Mouse (Mus musculus) liver, adult 2 months (tissue): ENCODE results near the gene Pigk. TPM values are rescaled to one million over a fixed set of nuclear protein-coding genes. Genes with fewer than 3 reads are reported as not detected.

ENCODE experiments used
- DNase-seq: peaks from one replicate; pipeline ENCODE4 v3.0.0-alpha.2; 2011; ENCODE audit warnings: low read depth, low spot score; ENCODE audit errors: extremely low read depth
- H3K27ac ChIP-seq: fragments of 200-500 bp; replicated peaks from 2 replicates; pipeline ENCODE4 v1.5.1; 2012; ENCODE audit warnings: low read depth, mild to moderate bottlenecking, control low read depth, inconsistent platforms, low read length; ENCODE audit not compliant: insufficient read depth
- H3K27me3 ChIP-seq: fragments of 200-500 bp; 2 replicates; pipeline ENCODE4 v1.6.1; 2012; ENCODE audit warnings: mild to moderate bottlenecking, moderate library complexity, low read length, inconsistent platforms; ENCODE audit not compliant: control insufficient read depth, insufficient read depth
- H3K36me3 ChIP-seq: fragments of 200-500 bp; 2 replicates; pipeline ENCODE4 v1.6.1; 2012; ENCODE audit warnings: low read length, inconsistent platforms; ENCODE audit not compliant: control insufficient read depth, insufficient read depth
- H3K4me1 ChIP-seq: fragments of 200-500 bp; 2 replicates; pipeline ENCODE4 v1.6.1; 2011; ENCODE audit warnings: low read length; ENCODE audit not compliant: control insufficient read depth, insufficient read depth
- H3K4me3 ChIP-seq: fragments of 200-500 bp; 2 replicates; pipeline ENCODE4 v1.5.1; 2011; ENCODE audit warnings: low read depth, mild to moderate bottlenecking, control low read depth, low read length, moderate library complexity; ENCODE audit not compliant: insufficient read depth
- H3K79me2 ChIP-seq: fragments of 200-500 bp; 2 replicates; pipeline ENCODE4 v1.6.1; 2012; ENCODE audit warnings: inconsistent platforms, mild to moderate bottlenecking, low read length, moderate library complexity; ENCODE audit not compliant: control insufficient read depth, insufficient read depth
- H3K9ac ChIP-seq: fragments of 200-500 bp; 2 replicates; pipeline ENCODE4 v1.6.1; 2012; ENCODE audit warnings: low read depth, mild to moderate bottlenecking, control low read depth, inconsistent platforms, low read length
- CTCF ChIP-seq: fragments of 200-500 bp; IDR thresholded peaks from 2 replicates; pipeline ENCODE4 v1.5.1; 2011; ENCODE audit warnings: low read depth, low read length, control low read depth
- POLR2A ChIP-seq: fragments of 200-500 bp; IDR thresholded peaks from 2 replicates; pipeline ENCODE4 v1.6.1; 2011; ENCODE audit warnings: low read length, control low read depth; ENCODE audit not compliant: insufficient read depth; ENCODE audit errors: extremely low read depth
- WGBS: fragments of 180-500 bp; shearing (Covaris S2); methylation state at CpG from one replicate; pipeline ENCODE4 v1.1.7; 2018; 5-methylcytosine and 5-hydroxymethylcytosine counted together
- polyA plus RNA-seq: library from polyadenylated mRNA; depleted of rRNA; stranded (reverse); fragments of >200 nt; gene quantifications from 2 replicates; pipeline ENCODE4 v1.2.3, GENCODE M21; 2012; rRNA removed
- total RNA-seq: library from RNA; depleted of rRNA; stranded (reverse); fragments of >200 nt; gene quantifications from 2 replicates; pipeline ENCODE4 v1.2.3, GENCODE M21; 2014; rRNA removed

The Pigk gene
- total RNA-seq (23.7 and 27.1 TPM in 2 replicates), polyA plus RNA-seq (13.9 and 14.1 TPM in 2 replicates)

DNA sequence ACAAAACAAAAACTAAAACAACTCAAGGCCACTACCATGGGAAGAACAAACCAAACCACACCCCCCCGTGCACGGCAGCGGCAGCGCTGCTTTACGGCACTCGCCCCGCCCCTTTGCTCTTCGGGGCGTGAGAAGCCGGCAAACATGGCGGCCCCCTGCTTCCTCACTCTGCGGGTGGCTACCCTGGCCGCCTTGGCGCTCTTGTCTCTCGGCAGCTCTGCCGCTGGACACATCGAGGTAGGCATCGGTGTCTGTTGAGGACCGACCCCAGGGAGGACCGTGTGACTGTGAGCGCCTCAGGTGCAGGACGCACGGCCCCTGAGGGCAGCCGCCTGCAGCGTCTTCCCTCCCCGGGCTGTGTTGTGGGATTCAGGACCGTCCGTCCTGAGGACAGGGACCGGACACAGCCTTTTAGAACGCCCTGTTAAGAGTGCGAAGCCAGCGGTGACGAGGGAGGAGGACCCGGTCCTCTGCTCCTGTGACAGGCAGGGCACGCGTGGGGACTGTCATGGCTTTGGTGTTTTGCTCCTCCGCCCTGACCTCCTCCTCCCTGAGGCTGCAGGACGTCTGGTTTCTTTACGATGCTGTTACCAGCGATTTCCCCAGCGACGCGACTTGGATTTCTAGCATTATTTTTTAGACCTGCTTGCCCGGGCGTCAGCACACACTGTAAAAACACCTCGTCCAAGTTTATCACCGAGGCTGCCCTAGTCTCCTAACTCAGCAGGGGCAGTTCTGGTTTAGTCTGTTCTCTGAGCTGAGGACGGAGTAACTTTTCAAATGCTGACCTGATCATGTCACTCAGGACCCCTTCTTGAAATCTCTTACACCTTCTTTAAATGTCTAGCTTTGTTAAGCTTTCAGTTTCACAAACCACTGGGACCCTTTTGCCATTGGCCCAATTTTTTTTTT is at the start of gene Pigk:
TSS of gene Pigk (plus strand) at position 110 of the 912 bp plus-strand sequence.
- under 1% methylated on average over 48 of the region's 48 CpGs for WGBS
- H3K4me3 ChIP-seq, result peak within 1 kb of the TSS; percentile 91
- no peaks in the 10 kb centered on the region; the same call in 1 of the 2 replicates for H3K4me1 ChIP-seq
- H3K27ac ChIP-seq, result no peak within 1 kb of the TSS
- H3K9ac ChIP-seq, result peak within 1 kb of the TSS; percentile 87
- no peaks in the 10 kb centered on the region for H3K36me3 ChIP-seq
- DNase-seq, result peak; percentile 72
- peaks cover 5% of the 10 kb centered on the region; the same call in 1 of the 2 replicates for H3K79me2 ChIP-seq
- TF ChIP-seq CTCF, result no peak
- peak; percentile 29; the same call in 1 of the 2 replicates for TF ChIP-seq POLR2A
- H3K27me3 ChIP-seq, result no peaks in the 10 kb centered on the region

DNA sequence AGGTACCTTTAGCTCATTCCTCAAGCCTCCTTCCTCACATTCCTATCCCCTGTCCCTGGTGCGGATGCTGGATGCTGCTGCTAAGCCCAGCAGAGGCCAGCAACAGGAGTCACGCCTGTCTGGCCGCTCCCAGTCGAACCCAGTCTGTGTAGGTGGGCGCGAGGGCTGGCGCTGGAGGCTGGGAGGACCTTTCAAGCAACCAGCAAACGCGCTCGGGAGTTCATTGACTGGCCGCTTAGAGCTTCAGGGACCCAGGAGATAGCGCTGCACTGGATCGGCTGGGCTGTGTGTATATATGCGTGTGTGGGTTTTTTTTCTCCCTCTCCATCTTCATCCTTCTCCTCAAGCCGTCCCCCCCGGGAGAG is 46.9 kb upstream of the Pigk start:
- Histone ChIP-seq H3K4me1 (no peaks in the 10 kb centered on the region), H3K9ac (no peak overlapping the region), H3K79me2 (no peaks in the 10 kb centered on the region), H3K27me3 (peaks cover 8% of the 10 kb centered on the region), H3K4me3 (no peak overlapping the region), H3K36me3 (no peaks in the 10 kb centered on the region), H3K27ac (no peak overlapping the region)
- WGBS, result 3% methylated on average over 16 of the region's 16 CpGs
- TF ChIP-seq CTCF, result no peak
- no peak for TF ChIP-seq POLR2A
- DNase-seq, result no peak

DNA sequence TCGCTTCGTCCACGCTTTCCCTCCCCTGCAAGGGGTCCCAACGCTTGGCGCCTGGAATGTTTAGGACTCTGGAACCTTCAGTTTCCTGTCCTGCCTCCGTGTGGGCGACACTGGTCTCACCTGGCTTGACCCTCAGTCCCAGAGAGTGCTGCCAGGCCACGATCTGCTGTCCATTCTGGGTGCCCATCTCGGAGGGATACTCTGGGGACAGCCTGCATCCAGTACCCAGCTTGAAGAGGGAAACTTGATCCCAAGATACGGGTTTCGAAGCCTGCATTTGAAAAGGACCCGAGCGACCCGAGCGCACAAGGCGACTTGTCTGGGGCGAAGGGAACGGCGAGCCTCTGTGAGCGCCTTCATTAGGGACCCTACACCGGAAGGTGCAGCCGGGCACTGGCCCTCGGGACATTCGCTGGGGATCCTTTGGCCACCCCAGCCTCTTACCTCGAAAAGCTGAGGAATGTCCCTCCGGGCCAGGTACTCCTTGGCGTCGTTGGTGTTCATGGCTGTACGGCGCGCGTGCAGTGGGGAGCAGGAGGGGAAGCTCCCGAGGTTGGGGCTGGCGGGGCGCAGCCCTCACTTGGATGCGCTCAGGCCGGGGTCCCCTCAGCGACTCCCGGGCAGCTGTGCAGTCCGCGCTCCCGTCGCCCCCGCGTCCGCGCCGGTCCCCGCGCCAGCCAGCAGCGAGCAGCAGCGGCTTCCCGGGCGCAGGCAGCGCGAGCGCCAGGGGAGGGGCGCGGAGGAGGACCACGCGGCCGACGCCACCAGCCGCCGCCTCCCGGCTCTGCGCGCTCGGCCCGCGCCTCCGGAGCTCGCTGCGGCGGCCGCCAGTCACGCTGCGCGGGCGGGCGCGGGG is 46.3 kb upstream of the Pigk start:
- no peak for TF ChIP-seq CTCF
- no peak for TF ChIP-seq POLR2A
- H3K36me3 ChIP-seq, result no peaks in the 10 kb centered on the region
- H3K4me1 ChIP-seq, result no peaks in the 10 kb centered on the region
- H3K27ac ChIP-seq, result no peak overlapping the region
- H3K79me2 ChIP-seq, result no peaks in the 10 kb centered on the region
- no peak overlapping the region for H3K9ac ChIP-seq
- no peak for DNase-seq
- peaks cover 8% of the 10 kb centered on the region for H3K27me3 ChIP-seq
- H3K4me3 ChIP-seq, result no peak overlapping the region
- WGBS, result under 1% methylated on average over 70 of the region's 82 CpGs

DNA sequence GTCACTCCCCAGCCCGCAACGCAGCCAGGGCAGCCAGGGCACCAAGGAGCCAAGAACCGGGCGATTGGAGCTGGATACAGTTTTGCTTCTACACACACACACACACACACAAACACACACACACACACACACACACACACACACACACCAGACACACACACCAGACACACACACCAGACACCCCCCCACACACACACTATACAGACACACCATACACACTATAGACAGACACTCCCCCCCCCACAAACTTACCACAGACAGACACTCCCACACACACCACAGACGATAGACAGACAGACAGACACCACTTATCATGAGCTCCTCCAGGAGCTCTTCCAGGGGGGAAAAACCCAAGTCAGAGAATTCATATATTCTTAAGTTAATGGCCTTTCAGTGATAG is 45.7 kb upstream of the Pigk start, which contains the start of gene Ak5:
TSS of gene Ak5 (minus strand) at position 122 of the 400 bp plus-strand sequence.
- Histone ChIP-seq H3K9ac (no peak within 1 kb of the TSS), H3K4me3 (no peak within 1 kb of the TSS), H3K4me1 (no peaks in the 10 kb centered on the region), H3K36me3 (no peaks in the 10 kb centered on the region), H3K79me2 (no peaks in the 10 kb centered on the region), H3K27ac (no peak within 1 kb of the TSS), H3K27me3 (peaks cover 8% of the 10 kb centered on the region)
- no peak for TF ChIP-seq CTCF
- no peak for TF ChIP-seq POLR2A
- WGBS, result 18% methylated on average over 1 of the region's 5 CpGs
- no peak for DNase-seq

DNA sequence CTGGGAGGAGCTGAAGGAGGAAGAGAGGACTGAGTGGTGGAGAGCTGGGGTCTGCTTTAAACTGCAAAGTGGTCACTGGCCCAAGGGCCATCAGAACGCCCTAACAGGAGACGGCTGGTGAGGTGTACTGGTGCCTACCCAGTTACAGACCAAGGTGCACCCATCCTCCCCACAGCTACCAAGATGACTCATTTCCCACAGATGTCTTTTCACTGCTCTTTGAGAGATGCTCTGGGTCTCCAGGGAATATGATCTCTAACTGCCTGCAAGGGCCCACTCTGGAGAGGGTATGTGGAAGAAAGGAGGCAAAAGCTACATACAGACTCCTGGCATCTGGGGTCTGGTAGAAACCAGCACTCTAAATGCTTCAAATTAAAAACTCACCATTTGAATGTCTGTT is 45.1 kb upstream of the Pigk start:
- no peaks in the 10 kb centered on the region for H3K79me2 ChIP-seq
- 82% methylated on average over 2 of the region's 2 CpGs for WGBS
- no peak for DNase-seq
- H3K9ac ChIP-seq, result no peak overlapping the region
- TF ChIP-seq CTCF (no peak), POLR2A (no peak)
- no peaks in the 10 kb centered on the region for H3K36me3 ChIP-seq
- H3K4me1 ChIP-seq, result no peaks in the 10 kb centered on the region
- no peak overlapping the region for H3K4me3 ChIP-seq
- H3K27ac ChIP-seq, result no peak overlapping the region
- H3K27me3 ChIP-seq, result peaks cover 8% of the 10 kb centered on the region
